Mouse (Mus musculus) layer of hippocampus, postnatal 25 days (tissue): ENCODE results near the gene Zfp462. TPM values are rescaled to one million over a fixed set of nuclear protein-coding genes. Genes with fewer than 3 reads are reported as not detected.
"Not testable (repeated sequence)": the region's sequence is repeated elsewhere in the genome, so short reads cannot be mapped to it uniquely, and the experiment has no call there.

Experiments used
- DNase-seq, 2 experiments: peaks; one replicate each; pipeline ENCODE4 v3.0.0; 2022; ENCODE audit warnings: mixed read lengths in 2 of 2, low spot score in 1 of 2; ENCODE audit errors: extremely low spot score in 1 of 2
- total RNA-seq, 2 experiments: library from RNA; stranded (reverse); gene quantifications; 2 replicates each; pipeline ENCODE4 v1.2.3; 2021

Gene Zfp462
- 10 to 100 TPM; 51.4 to 51.9 TPM for total RNA-seq

GRCm38 (mm10) chr4:54944921-54945430 is at the start of gene Zfp462:
Gene Zfp462, plus strand, starts transcription at chr4:54945048.
- DNase-seq, result no peak

- DNase-seq, result no peak
These were observed 48.8 kb upstream of the Zfp462 start for GRCm38 (mm10) chr4:54896017-54896416.

DNA sequence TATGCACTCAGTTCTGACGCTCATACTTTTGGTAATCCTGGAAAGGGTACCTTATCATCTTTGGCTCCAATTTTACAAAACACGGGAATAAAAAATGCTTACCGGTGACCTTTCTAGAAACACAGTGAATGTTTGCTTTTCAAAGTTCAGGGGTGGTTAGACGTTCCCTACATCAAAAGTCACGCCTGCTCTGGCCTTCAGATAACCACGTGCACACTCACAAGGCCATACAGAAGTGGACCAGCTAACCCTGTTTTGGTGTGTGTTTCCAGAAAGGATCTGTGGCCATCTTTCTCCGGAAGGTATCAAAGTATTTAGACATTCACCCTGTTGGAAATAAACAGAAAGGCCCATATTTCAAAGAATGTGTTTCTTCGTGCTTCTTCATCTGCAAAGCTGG is 40.2 kb upstream of the Zfp462 start:
- no peak for DNase-seq

DNA sequence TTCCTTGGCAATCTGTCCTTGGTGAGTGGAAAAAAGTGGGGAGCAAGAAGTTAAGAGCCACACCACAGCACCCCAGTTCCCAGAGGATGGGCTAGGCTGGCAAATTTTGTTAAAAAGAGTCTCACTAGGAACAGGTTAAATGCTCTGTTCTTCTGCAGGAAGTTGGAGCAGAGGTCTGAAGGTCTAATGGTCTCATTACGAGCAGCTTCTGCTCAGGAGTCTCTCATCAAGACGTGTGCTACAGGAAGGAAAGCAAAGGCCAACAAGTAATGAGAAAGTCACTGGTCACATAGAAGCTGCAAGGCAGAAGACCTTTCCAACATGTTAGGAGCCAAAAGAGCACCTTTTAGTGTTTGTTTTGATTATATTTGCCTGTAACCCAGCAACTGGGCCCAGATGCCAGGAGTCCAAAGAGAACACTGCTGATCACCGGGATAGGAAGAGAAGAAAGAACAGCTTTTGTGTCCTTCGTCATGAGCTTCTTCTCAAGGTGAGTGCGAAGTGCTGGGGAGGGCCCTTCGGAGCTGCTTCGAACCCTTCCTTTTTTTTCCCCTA is 39.4 kb upstream of the Zfp462 start:
- DNase-seq, result no peak

GRCm38 (mm10) chr4:54910300-54910699 is 34.5 kb upstream of the Zfp462 start:
- DNase-seq, result no peak

DNA sequence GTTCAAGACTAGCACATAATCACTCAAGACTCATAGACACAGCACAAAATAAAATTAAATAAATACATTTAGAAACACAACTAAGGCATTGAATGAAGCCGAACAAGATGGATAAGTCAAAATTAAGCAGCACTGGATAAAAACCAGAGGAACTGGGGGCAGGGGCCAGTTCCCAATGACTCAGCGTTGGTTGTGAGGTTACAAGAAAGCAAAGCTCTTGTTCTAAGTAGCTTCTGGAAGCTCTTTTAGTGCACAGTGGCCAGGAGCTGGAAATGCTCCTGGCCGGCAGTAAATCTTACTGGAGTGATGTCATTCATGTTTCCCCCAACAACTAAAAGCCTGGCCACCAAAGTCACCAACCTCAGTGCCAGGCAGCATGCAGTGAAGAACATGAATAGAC is 26.6 kb upstream of the Zfp462 start:
- no peak for DNase-seq

DNA sequence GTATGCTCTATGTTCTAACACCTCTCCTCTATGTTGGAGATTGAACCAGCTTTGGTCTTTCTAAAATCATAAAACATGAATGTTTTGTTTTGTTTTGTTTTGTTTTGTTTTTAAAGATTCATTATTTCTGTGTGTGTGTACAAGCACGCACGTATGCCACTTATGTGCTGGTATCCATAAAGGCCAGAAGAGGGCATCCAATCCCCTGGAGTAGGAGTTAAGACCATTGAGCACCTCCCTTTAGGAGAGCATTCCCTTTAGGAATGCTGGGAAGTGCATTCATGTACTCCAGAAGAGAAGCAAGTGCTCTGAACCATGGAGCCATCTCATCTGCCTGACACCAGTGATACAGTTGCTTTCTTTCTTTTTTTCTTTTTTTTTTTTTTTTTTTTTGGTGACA is 21.5 kb upstream of the Zfp462 start:
- DNase-seq, result no peak

DNA sequence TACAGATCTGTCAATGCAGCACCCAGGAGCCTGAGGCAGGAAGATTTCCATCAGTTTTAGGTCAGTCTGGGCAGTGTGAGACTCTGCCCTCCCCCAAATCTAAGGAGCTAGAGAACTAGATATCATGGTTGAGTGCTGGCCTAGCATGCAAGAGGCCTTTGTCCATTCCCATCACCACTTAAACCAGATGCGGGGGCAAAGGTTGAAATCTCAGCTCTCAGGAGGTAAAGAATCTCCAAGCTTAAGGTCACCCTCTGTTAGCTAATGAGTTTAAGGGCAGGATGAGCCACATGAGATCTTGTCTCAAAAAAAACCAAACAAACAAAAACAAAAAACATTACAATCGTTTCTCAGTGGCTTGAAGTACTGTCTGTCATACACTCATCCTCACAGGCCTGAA is 20.5 kb upstream of the Zfp462 start:
- DNase-seq, result no peak

DNA sequence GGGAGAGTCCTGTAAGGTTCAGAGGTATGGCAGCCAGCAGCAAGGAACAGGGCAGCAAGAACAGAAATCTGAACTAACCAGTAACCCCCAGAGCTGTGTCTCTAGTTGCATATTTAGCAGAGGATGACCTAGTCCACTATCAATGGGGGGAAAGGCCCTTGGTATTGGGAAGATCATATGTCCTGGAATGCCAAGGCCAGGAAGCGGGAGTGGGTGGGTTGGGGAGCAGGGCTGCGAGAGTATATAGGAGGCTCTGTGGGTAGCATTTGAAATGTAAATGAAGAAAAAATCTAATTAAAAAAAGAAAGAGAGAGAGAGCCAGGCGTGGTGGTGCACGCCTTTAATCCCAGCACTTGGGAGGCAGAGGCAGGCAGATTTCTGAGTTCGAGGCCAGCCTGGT is 18.4 kb upstream of the Zfp462 start:
- not testable (repeated sequence) for DNase-seq

DNA sequence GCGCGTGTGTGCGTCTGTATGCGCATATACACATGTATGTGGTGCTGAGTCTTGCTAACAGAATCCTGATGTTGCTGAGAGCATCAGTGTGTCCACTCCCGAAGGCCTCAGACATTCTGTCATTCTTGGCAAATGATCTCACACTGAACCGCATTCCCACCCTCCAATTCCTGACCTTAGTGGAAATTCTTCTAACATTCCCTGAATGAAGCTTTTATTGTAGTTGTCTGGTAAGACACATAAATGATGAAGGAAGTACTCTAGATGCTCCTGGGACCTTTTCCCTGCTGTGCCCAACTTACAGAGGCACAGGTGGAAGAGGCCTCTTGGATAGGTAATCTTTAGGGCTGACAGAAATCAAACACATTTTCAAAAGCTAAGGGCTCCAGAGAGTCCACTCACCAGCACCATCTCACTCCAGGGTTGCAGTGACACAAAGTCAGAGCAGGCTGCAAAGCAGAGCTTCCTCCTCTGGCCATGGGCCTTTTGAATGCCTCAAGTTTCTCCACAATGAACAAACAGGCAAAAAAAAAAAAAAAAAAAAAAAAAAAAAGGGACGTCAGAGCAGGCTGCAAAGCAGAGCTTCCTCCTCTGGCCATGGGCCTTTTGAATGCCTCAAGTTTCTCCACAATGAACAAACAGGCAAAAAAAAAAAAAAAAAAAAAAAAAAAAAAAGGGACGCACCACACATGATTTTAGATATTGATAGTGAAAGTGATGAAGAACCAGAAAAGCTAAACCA is 17.4 kb upstream of the Zfp462 start:
- DNase-seq, result not testable (repeated sequence)

- no peak for DNase-seq
These were observed 15.2 kb upstream of the Zfp462 start for GRCm38 (mm10) chr4:54929686-54930085.

- DNase-seq, result no peak
These were observed 12.2 kb upstream of the Zfp462 start for GRCm38 (mm10) chr4:54932668-54933067.

DNA sequence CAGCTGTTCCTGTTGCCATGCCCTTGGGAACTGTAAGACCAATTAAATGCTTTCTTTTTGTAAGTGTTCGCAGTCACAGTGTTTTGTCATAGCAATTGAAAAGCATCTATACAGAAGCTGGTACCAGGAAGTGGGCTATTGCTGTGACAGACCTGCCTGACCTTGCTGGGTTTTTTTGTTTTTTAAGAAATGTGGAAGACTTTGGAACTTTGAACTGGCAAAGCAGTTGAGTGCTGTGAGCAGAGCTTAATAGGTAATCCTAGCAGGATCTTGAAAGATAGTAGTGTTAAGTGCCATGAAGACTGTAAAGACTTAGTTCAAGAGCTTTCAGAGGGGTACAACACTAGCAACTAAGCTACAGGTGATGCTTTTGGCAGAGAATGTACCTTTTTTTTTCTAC is 7.7 kb upstream of the Zfp462 start:
- DNase-seq, result no peak

DNA sequence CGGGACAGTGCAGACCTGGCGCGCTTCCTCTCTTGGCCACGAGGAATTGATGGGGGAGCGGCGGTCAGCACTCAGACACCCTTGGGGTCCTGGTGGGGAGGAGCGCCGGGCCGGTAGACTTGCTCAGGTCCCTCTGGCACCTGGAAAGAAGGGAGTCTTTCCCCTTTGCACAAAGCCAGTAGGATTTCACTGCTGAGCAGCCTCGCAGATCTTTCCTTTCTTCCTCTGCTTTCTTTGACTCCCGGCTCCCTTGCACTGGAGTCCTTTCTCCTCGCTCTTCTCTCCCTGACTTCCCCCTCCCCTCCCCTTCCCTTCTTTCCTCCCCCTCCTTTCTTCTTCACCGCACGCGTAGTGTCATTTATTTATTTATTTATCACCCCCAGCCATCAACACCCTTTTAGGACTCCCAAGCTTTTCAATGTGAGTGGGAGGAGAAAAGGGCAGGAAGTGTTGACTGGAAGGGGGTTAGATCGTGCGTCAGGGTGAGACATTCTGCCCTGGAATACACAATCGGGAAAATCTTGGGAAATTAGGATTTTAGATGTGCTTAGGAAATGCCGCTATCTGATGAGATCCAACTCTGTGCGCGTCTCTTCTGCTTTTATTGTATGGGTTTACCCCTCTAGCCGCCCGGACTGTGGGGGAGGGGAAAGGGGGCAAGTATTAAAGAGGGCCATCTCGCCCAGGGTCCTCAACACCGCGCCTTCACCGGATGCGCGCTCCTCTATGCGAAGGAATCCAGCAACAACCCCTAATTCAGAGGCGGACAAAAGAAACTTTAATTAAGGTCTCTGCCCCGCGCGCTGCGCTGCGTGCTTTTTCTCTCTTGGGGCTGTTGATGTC is 976 bp downstream of the Zfp462 start:
- no peak for DNase-seq

- no peak for DNase-seq
These were observed 1.8 kb downstream of the Zfp462 start for GRCm38 (mm10) chr4:54946662-54947055.

DNA sequence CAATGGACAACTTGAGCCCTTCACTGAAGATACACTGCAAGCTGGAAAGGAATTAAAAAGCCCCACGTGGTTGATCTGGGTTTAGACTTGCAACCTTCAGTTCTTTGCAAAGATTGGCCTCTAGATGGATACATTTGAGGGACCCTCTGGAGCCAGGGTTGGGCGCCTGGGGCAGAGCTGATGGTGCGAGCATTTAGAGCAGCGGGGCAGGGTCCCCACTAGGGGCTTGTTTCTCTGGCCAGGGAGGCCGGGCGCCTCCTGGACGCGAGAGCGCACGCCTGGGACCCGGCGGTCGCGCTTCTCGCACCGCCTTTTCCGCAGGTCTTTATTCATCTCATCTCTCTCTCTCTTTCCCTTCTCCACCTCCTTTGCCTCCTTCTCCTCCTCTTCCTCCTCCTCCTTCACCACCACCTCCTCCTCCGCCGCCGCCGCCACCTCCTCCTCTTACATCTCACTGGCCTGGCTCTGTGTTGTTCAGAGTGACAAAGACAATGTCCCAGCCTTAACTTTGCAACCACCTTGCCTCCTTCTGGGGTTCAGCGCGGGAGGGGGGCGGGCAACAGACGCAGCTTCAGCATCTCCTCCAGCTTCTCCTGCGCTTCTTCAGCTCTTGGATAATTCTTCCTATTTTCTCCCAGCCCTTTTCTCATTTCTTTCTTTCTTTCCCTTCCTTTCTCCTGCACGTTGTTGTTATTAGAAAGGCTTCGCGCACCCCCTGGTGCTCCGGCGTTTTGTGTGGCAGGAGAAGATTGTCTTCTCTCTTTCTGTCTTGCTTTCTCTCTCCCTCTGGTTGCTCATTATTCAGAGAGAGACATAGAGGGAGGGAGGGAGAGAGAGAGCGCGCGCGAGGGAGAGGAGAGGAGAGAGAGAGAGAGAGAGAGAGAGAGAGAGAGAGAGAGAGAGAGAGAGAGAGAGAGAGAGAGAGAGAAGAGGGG is 2.5 kb downstream of the Zfp462 start:
- DNase-seq, result peak in 1 of 2 experiments; percentile 29

GRCm38 (mm10) chr4:54947991-54948615 is 3.3 kb downstream of the Zfp462 start:
- peak; percentile 46 to 53 for DNase-seq

DNA sequence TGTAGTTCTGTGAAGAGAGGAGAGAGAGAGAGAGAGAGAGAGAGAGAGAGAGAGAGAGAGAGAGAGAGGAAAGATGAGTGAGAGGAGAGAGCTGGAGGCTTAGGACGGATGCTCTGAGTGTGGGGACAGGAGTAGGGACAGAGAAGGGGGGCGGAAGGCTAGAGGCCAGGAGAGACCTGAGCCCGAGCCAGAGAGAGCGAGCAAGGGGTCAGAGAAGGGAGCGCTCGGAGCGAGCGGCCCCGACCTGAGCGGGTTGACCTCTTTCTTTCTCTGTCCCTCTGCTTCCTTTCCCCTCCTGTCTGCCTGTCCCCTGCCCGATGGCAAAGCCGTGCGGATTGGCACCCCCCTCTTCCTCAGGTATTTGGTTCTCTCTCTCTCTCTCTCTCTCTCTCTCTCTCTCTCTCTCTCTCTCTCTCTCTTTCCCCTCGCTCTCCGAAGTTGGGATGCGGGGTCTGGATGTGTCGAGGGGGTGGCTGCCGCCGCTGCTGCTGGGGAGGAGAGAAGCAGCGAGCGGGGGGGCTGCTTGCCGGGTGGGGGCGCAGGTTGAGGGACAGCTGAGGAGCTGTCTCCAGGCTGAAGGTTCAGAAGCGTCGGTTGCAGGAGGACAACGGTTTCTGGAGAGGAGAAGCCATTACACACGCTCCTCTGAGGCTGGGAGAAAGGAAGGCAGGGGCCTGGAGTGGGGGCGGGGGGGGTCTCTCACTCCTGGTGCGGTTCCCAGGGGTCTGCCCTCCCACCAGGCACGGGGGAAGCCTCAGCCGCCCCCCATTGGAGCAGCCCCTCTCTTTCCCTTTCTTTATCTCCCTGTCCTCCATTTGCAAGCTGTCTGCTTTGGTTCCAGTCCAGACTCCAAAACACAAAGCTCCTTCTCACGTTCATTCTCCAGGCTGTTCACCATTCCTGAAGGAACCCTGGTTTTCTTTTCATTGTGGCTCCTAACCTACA is 4.0 kb downstream of the Zfp462 start:
- peak; percentile 29 to 39 for DNase-seq

DNA sequence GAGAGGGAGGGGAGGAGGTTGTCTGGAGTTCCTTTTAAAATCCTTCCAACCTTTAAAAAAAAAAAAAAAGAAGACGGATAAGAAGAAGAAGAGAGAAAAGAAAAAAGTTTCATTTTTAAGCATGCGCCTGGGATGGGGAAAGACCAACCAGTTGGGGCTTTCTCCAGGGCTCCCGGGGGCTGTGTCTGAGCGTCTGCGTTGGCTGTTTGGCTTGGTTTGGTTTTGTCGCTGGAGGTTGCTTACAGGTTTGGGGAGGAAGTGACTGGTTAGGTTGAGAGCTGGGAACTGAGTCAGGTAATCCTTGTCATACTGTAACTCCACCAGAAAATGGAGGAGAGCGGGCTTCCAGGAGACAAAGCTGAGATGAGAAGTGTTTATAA is 4.7 kb downstream of the Zfp462 start:
- no peak for DNase-seq
